Mouse (Mus musculus) spleen, adult 2 months (tissue): ENCODE data around the gene Rbsn. TPM values are rescaled to one million over a fixed set of nuclear protein-coding genes. Genes with fewer than 3 reads are reported as not detected.

ENCODE experiments used
- DNase-seq, 2 experiments: peaks; one replicate each; pipeline versions ENCODE4 v3.0.0 to v3.0.0-alpha.2; 2012 to 2021; ENCODE audit warnings: low spot score in 2 of 2, low read depth in 1 of 2
- H3K27ac ChIP-seq: fragments of 200-500 bp; 2 replicates; pipeline ENCODE4 v1.5.1; 2012; ENCODE audit warnings: low read length, inconsistent platforms; ENCODE audit not compliant: insufficient read depth
- H3K27me3 ChIP-seq: fragments of 200-500 bp; 2 replicates; pipeline ENCODE4 v1.6.1; 2012; ENCODE audit warnings: mild to moderate bottlenecking, moderate library complexity, low read length, inconsistent platforms; ENCODE audit not compliant: control insufficient read depth, insufficient read depth
- H3K36me3 ChIP-seq: fragments of 200-500 bp; 2 replicates; pipeline ENCODE4 v1.6.1; 2012; ENCODE audit warnings: mild to moderate bottlenecking, low read length, inconsistent platforms; ENCODE audit not compliant: control insufficient read depth, insufficient read depth
- H3K4me1 ChIP-seq: fragments of 200-500 bp; 2 replicates; pipeline ENCODE4 v1.6.1; 2011; ENCODE audit warnings: inconsistent platforms; ENCODE audit not compliant: control insufficient read depth, insufficient read depth, insufficient read length
- H3K4me3 ChIP-seq: fragments of 200-500 bp; 2 replicates; pipeline ENCODE4 v1.5.1; 2011; ENCODE audit warnings: mild to moderate bottlenecking, inconsistent platforms; ENCODE audit not compliant: insufficient read depth, insufficient read length; ENCODE audit errors: extremely low read depth
- CTCF ChIP-seq: fragments of 200-500 bp; IDR thresholded peaks from 2 replicates; pipeline ENCODE4 v1.5.1; 2011; ENCODE audit warnings: mild to moderate bottlenecking, inconsistent platforms; ENCODE audit not compliant: insufficient read depth, insufficient read length, insufficient replicate concordance; ENCODE audit errors: extremely low read depth
- POLR2A ChIP-seq: fragments of 200-500 bp; IDR thresholded peaks from 2 replicates; pipeline ENCODE4 v1.6.1; 2011; ENCODE audit warnings: low read depth, low read length, inconsistent platforms
- WGBS: fragments of 180-500 bp; shearing (Covaris S2); methylation state at CpG from one replicate; pipeline ENCODE4 v1.1.7; 2018; 5-methylcytosine and 5-hydroxymethylcytosine counted together
- polyA plus RNA-seq: library from polyadenylated mRNA; depleted of rRNA; stranded (reverse); fragments of >200 nt; gene quantifications from 2 replicates; pipeline ENCODE4 v1.2.3, GENCODE M21; 2012; rRNA removed

The Rbsn gene
- polyA plus RNA-seq, 1 experiment = 5.2 TPM

- H3K27me3 ChIP-seq = no peaks in the 10 kb centered on the region
- H3K36me3 ChIP-seq = peaks cover 4% of the 10 kb centered on the region
- H3K4me3 ChIP-seq = peak within 1 kb of the TSS; percentile 97
- no peak within 1 kb of the TSS; the same call in 1 of the 2 replicates for H3K27ac ChIP-seq
- under 1% methylated on average over 42 of the region's 42 CpGs for WGBS
- peaks cover 7% of the 10 kb centered on the region; the same call in 1 of the 2 replicates for H3K4me1 ChIP-seq
- TF ChIP-seq POLR2A (no peak), CTCF (no peak)
- DNase-seq = peak in 1 of 2 experiments; percentile 45
Observed at GRCm38 (mm10) chr6:92183621-92184131, 31.0 kb downstream of the Rbsn start, which contains the start of gene Mrps25. TSS of gene Mrps25 (minus strand) at chr6:92184033.

- peaks cover 17% of the 10 kb centered on the region for H3K36me3 ChIP-seq
- no peaks in the 10 kb centered on the region for H3K27me3 ChIP-seq
- no peak overlapping the region for H3K4me3 ChIP-seq
- TF ChIP-seq POLR2A = no peak
- TF ChIP-seq CTCF = no peak
- WGBS = 92% methylated on average over 1 of the region's 1 CpGs
- no peaks in the 10 kb centered on the region for H3K4me1 ChIP-seq
- H3K27ac ChIP-seq = no peak overlapping the region
- no peak for DNase-seq
Observed at GRCm38 (mm10) chr6:92176450-92176849, 38.3 kb downstream of the Rbsn start.

GRCm38 (mm10) chr6:92162724-92163123 lies 52.0 kb downstream of the Rbsn start:
- no peak overlapping the region for H3K4me3 ChIP-seq
- no peaks in the 10 kb centered on the region for H3K4me1 ChIP-seq
- no peak overlapping the region for H3K27ac ChIP-seq
- no peak for DNase-seq
- no peaks in the 10 kb centered on the region for H3K27me3 ChIP-seq
- WGBS = 91% methylated on average over 1 of the region's 1 CpGs
- TF ChIP-seq POLR2A (no peak), CTCF (no peak)
- H3K36me3 ChIP-seq = peaks cover 67% of the 10 kb centered on the region

- DNase-seq = no peak
- Histone ChIP-seq H3K4me1 (no peaks in the 10 kb centered on the region), H3K27ac (no peak overlapping the region), H3K4me3 (no peak overlapping the region), H3K27me3 (no peaks in the 10 kb centered on the region), H3K36me3 (peaks cover 62% of the 10 kb centered on the region)
- whole genome bisulfite sequencing = 96% methylated on average over 3 of the region's 3 CpGs
- no peak for TF ChIP-seq CTCF
- no peak for TF ChIP-seq POLR2A
Observed at GRCm38 (mm10) chr6:92158801-92159200, 55.9 kb downstream of the Rbsn start.

GRCm38 (mm10) chr6:92153774-92154173 lies 61.0 kb downstream of the Rbsn start:
- 90% methylated on average over 1 of the region's 1 CpGs for WGBS
- no peak for DNase-seq
- no peaks in the 10 kb centered on the region for H3K4me1 ChIP-seq
- no peak overlapping the region for H3K4me3 ChIP-seq
- peaks cover 31% of the 10 kb centered on the region for H3K36me3 ChIP-seq
- H3K27me3 ChIP-seq = no peaks in the 10 kb centered on the region
- H3K27ac ChIP-seq = no peak overlapping the region
- TF ChIP-seq CTCF (no peak), POLR2A (no peak)

GRCm38 (mm10) chr6:92145881-92146280 lies 68.8 kb downstream of the Rbsn start:
- no peak for DNase-seq
- Histone ChIP-seq H3K27me3 (no peaks in the 10 kb centered on the region), H3K4me3 (no peak overlapping the region), H3K27ac (no peak overlapping the region), H3K4me1 (no peaks in the 10 kb centered on the region), H3K36me3 (peaks cover 3% of the 10 kb centered on the region)
- 97% methylated on average over 4 of the region's 4 CpGs for WGBS
- TF ChIP-seq CTCF (no peak), POLR2A (no peak)

Other genes starting within 250 kb of the Rbsn start
- 5.9 and 7.1 TPM in 2 replicates for gene Fgd5, start 236.0 kb downstream of the Rbsn start, polyA plus RNA-seq
- gene Nr2c2, start 123.5 kb downstream of the Rbsn start, polyA plus RNA-seq = 14.3 and 20.5 TPM in 2 replicates
- gene Mrps25, start 30.9 kb downstream of the Rbsn start, polyA plus RNA-seq = 4.4 and 5.9 TPM in 2 replicates
- gene Trh, start 29.7 kb upstream of the Rbsn start, polyA plus RNA-seq = not detected in 2 replicates